Mouse (Mus musculus): ENCODE measurements around the gene Kctd3.

DNA sequence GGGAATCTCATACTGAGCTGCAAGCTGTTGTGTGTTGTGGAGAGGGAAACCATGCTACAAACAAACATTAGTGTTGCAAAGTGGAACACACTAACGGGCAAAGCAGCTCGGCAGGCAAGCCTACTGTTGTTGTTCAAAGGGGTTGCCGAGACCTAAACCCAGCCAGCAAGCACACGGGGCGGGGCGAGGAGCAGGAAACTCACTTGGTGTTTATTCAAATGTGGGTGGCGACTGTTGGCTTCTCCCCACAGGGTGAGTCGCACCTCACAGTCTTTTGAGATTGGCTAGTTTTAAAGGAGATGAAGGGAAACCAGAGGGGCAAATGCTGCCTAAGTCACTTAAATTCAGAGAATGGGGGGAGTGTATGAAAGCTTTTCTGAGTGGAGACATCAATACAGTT lies 62.3 kb downstream of the Kctd3 start:
- TF ChIP-seq POLR2A (IDR thresholded peaks at IDR 0.05; ENCODE audit: insufficient read depth, low read depth, low read length) = no peak
- TF ChIP-seq CTCF (IDR thresholded peaks at IDR 0.05; ENCODE audit: insufficient read depth, low read depth, low read length) = no peak

Measured in olfactory bulb, adult 2 months (tissue).